Mouse (Mus musculus) frontal cortex, adult (tissue): Measurements from ENCODE around the gene Mmel1.

ENCODE experiments used
- ATAC-seq: cut with Nextera tagmentation; 2 replicates; pipeline ENCODE4 v1.9.2; 2017; ENCODE audit warnings: mild to moderate bottlenecking, moderate library complexity, mixed read lengths; ENCODE audit not compliant: low TSS enrichment

The Mmel1 gene

DNA sequence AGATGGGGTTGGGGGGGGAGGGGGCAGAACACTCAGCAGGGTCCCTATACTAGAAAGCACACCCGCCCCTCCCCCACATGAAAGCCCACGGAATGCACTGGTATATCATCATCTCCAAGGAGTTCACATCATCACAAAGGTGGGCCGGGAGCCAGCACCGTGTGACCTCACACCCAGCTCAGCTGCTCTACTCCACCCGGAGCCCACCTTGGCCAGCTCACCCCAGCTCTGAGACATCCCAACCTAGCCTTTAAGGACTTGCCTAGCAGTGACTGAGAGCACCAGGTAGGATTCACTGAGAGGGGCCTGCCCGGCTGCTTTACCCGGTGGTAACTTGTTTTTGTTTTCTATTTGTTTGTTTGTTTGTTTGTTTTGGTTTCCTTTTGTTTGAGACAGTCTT is at the start of gene Mmel1:
Gene Mmel1 (plus strand): TSS at position 146 of the 400 bp plus-strand sequence.
- no peak for ATAC-seq

DNA sequence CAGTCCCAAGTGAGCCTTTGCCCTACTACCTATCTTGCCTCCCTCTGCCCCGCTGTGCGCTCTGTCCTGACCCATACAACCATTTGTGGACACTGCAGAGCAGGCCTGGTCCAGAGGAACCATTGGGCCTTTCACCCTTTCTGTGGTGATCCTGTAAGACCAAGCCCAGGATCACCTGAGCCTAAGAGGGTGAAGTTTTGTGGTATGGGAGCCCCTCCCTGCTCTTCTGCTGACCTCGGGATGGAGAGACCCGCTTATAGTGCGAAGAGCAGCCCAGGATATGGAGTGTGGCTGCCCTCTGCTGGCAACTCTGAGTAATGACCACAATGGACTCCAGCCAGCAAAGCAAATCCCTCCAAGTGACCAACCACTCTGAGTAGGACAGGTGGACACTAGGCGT is 43.7 kb upstream of the Mmel1 start:
- ATAC-seq, result no peak; the same call in 1 of the 2 replicates

DNA sequence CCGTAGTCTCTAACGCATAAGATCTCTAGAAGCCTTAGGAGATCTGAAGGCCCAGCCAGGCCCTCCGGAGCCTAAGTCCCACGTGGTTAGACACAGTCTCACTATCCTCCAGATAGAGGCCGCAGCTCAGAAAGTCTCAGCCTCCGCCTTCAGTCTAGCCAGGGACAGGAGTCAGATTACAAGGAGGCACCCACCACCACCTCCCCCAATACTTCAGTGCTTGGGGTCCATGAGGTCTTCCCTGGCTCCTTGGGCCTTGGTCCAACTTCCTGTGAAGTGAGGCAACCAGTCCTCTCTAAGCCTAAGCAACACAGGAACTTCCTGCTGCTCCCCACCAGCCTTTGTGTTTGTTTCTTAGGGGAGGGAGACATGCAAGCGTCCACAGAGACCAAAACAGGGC is 43.2 kb upstream of the Mmel1 start:
- ATAC-seq, result no peak

DNA sequence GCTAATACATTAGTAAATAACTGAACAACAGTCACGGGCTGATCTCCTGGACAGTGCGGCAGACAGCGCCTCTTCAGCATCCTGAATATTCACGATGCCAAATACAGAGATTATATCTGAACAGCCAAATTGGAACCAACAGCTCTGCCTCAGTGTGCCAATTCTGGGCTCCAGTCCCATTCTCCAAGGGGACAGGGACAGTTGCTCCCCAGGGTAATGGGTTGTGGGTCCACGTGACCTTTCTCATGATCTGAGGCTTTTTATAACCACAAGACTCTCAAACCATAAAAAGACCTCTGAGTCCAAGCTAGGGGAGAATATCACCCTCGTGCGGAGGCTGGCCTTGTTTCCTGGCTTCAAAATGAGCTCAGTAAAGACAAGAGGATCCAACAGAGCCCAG is 42.2 kb upstream of the Mmel1 start:
- ATAC-seq, result no peak

DNA sequence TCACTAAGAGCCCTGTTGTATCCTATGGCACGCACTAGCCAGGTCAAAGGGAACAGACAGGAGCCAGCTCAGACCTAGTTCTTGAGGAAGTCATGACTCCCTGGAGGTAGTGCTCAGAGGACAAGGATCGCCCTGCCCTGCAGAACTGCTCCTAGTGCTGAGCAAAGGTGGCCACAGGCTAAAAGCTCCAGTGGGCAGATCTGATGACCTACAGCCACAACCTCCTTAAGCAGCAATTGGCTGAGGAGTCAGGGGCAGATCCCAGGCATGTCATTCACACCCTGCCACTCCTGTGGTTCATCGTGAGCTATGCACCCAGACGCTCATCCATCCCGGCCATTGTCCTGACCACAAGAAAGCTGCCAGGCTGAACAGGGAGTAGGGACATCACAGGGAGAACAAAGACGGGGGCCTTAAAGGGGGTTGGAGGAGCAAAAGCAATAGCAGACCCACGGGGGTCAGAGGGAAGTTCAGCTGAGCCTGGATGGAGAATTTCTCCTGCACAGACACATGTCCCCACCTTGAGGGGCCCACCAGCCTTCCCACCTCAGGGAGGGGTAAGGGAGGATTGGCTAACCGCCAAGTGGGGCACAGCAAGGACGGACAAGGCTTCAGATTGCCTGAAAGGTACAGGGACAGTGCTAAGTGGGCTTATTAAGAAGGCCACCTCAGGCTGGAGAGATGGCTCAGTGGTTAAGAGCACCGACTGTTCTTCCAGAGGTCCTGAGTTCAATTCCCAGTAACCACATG is 41.3 kb upstream of the Mmel1 start:
- ATAC-seq, result no peak

DNA sequence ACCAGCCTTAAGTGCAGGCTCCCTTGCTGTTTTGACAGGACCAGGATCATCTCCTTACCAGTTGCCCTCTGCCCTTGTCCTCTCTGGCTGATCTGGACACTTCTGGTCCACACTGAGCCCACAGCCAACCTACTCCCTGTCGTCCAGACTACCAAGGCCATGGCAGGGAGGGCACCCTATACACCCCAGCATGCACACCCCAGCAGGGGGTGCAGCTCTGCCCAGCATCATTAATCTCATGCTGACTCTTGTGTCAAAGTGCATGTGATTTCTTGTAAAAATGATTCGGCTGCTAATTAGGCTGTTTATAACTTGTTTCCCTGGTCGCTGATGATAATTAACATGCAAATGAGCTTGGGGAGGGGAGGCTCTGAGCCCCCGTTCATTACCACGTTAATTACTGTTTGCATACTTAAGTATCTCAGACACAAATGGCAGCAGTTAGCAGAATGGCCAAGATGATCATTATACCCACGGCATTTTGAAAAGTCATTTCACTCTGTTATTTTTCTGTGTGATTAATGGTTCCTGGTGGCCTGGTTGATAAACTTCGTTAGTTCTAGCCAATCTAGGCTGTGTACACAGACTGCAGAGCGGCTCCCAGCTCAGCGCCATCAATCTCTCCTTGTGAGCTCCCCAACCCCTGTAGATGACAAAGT is 37.3 kb upstream of the Mmel1 start:
- no peak for ATAC-seq

DNA sequence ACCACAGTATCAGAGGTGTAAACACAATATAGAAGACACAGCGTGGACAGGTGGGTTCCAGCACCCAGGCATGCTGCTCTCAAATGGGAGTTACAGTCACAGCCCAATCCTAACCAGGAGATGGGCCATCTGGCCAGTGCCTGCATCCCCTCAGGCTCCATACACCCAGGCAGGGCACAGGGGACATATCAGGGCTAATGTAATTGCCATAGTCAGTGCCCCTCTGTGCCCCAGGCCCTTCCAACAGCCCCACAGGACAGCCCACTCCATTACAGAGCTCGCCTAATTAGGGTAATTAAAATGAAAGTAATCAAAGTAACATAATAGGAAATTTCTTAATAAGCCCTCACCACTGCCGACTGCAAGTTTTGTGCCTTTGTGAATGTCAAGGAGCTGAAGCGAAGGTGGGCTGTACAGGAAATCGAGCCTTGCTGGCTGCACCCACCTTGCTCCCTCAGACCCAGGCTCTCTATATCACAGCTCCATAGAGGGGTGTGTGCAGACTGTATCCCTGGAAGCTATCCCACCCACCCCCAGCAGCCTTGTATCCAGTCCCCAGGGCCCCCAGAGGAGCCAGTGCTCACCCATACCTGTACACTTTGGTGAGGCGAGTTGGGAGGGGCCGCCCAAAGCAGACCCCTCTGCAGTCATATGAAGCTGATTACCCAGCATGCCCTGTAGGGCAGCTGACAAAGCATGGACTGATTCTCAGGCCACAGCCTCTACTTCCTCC is 33.0 kb upstream of the Mmel1 start:
- no peak for ATAC-seq

DNA sequence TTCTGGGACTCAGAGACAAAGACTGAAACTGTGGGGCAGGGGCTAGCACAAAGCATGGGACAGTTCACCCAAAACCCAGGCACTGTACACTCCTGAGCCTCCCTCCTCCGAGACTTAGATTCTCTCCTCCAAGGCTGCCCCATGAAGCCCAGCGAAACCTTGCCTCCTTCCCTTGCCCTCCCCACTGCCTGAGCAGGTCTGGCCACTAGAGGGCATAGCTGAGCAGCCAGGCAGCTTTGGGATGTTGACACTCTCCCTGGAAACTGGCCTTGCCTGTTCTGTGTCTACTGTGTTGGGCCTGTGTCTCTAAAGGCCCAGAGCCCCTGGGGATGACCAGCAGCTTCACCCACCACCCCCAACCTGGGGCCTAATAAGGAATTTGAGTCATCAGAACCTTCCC is 32.2 kb upstream of the Mmel1 start, which contains the start of gene Ttc34:
Gene Ttc34 (plus strand): TSS at position 290 of the 400 bp plus-strand sequence.
- ATAC-seq, result peak; percentile 67; the same call in 1 of the 2 replicates

DNA sequence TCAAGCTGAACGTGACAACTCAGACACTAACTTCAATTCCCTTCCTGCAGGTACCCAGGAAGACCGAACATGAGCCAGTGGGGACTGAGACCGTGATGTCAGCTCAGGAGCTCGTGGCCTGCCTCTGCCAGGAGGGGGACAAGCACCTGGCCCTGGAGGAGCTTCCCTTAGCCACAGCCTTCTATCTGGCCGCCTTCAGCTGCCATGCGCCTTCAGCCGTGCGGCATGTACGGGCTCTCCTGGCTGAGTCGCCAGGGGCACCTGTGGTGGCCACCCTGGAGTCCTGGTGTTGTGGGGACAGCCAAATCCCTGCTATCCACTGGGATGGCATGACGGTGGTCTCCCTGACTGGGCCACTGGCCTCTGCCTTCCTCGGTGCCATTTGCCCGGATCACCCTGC is 30.6 kb upstream of the Mmel1 start:
- no peak for ATAC-seq

DNA sequence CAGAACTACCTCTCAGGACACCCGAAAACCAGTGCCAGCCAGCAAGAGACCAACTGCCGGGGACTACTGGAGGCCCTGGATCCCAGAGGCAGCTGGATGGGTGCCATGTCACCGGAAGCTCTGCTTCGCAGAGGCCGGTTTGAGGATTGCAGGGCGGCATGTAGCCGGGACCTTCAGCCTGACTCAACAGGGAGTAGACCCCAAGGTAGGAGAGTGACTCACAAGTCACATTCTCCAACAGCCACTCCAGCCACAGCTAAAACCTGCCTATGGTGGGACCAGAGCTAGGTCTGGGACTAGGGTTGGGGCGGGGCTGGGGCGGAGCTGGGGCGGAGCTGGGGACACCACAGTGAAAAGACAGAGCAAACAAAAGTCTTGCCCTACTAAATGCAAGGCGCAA is 30.0 kb upstream of the Mmel1 start:
- ATAC-seq, result no peak

DNA sequence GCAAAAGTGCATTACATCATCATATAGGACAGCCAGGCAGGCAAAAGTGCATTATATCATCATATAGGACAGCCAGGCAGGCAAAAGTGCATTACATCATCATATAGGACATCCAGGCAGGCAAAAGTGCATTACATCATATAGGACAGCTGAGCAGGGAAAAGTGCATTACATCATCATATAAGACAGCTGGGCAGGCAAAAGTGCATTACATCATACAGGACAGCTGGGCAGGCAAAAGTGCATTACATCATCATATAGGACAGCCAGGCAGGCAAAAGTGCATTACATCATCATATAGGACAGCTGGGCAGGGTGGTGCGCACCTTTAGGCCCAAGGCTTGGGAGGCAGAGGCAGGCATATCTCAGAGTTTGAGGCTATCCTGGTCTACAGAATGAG is 16.7 kb upstream of the Mmel1 start:
- no peak for ATAC-seq

DNA sequence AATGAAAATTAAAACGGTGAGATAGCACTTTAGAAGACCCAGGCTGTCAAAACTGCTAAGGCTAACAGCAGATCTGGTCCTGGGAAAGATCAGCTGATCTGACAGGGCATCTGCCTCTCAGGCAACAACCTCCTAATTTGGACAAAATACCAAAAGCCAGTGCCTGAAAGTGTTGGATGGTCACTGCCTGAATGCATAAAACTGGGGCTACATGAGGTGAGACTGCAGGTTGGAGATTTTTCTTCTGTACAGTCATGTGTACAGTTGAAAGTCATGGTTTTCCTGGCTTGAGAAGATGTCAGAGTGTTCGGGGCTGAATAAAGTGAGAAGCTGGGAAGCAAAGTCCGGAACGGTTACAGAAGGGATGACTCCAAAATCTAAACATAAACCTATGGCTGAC is 15.5 kb upstream of the Mmel1 start:
- no peak for ATAC-seq

DNA sequence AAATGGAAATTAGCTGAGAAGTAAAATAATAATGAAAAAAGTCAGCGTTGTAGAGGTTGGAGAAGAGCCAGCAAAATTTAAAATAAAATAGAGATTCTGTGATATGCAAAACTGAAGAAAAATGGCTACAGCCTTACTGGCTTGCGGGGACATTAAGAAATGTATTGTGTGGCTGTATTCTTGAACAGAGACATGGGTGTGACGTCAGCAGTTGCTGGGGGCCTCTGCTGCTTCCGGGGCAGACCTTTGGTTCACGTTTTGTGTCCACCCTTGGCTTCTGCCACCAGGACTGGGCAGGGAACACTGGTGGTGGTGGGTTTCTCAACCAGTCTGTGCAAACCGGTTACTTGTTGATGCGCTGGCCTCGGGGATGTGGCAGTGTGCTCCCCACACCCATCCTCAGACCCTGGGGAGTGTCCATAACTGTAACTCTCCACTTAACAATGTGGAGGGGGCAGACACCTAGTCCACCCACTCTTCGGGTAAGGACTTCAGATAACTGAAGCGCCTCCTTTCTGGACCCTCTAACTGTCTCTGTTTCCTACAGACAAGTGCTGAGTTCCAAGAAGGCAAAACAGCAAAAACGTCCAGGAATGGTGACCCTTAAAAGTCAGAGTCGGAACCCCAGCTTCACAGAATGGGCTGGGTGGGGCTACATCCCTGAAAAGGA is 14.6 kb upstream of the Mmel1 start:
- no peak for ATAC-seq

DNA sequence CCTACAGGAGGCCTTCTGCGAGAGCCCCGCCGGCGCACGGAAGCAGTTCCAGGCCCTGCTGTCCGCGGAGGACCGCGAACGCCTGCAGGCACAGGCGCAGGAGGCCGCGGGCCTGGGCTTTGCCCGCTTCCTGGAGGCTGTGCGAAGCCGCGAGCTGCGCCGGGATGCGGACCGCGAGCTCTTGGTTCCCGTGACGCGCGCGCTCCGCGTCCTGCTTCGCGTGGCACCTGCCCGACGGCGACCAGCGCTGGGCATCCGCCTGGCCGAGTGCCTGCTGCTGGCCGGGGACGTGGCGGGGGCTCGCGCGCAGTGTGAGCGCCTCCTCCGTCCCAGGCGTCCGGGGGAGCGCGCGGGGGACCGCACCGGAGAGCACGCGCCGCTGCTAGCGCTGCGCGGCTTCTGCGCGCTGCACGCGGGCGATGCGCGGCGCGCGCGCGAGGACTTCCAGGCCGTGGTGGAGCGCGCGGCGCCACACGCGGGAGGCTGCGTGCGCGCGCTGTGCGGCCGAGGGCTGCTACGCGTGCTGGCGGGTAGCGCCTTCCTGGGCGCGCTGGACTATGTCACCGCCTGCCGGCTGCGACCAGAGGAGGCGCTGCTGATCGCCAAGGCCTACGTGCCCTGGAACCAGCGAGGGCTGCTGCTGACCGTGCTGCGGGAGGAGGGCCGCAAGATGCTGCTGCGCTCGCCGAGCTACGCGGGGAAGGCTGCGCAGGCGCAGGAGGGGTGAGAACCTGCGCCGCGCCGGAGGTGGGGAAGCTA is 13.5 kb upstream of the Mmel1 start:
- peak; percentile 89 for ATAC-seq

DNA sequence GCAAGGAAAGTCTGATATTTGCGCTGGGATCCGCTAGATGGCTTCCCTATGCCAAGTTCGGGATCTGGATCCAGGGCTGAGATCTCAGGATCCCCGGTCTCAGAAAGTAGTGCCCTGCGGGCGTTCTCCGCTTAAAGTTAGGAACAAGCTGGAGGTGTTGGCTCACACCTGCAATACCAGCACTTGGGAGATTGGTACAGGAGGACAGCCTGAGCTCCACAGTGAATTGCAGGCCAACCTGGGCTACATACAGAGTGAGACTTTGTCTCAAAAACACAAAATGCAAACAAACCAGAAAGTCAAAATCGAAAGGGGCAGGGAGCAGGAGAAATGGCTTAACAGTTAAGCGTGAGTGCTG is 12.9 kb upstream of the Mmel1 start:
- no peak for ATAC-seq

DNA sequence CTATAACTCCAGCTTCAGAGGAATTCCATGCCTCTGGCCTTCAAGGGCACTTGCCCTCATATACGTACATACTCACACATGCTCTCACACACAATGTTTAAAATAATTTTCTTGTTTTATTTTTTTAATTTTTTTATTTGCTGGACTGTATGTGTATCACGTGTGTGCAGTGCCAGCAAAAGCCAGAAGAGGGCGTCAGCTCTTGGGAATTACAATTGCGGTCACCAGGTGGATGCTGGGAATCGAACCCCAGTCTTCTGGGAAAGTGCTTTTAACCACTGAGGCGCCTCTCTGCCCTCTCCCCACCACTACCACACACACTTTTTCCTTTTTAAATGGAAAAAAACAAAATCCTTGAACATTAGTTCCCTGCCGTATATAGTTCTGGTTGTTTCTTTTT is 12.5 kb upstream of the Mmel1 start:
- ATAC-seq, result no peak

DNA sequence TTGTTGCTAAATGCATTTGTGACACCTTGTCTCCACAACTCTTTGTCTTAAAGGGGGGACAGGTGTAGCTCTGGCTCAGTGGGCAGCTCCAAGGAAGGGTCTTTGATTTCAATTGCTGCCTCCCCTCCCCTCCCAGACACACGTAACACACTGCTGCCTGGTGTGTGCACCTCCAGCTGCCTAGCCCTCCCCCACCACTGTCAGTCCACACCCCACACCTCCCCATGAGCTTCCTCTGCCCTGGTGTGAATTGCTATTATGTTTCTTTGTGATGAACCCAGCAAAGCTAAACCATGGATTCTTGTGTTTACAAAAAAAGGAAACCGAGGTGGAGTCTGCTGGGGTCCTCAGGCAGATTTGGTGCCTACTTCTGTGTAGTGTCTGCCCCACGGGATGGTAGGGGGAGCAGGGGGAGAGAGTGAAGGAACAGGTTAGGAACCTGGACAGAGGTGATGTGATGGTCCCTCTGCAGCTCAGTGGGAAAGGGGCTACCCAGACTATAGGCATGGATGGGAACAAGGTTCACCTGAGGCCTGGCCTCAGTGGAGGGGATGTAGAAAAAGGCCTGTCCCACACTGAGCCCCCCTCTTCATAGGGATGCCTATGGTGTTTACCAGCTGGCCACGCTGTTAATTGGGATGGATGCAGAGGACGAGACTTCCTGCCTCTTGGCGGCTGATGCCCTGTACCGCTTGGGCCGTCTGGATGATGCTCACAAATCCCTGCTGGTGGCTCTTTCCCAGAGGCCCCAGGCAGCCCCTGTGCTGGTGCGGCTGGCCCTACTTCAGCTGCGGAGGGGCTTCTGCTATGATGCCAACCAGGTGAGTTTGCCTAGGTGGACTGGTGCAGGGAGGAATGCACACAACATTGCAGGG is 11.8 kb upstream of the Mmel1 start:
- no peak for ATAC-seq

DNA sequence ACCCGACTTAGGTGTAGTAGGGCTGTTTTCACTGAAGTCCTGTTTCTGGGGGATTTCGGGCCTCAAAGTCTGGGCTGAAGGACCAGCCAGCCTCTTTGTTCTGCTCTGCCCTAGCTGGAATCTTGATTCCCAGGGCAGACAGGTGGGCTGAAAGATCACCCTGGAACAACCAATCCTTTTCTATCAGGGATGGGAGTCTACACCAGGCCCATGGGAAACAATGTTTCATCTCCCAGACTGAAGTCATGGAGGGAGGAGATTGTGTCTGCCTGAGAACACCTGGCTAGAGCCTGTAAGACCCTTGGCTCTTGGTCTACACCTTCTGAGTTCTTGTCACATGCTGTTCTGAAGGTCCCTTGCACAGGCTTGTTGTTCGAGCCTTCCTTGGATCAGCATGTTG is 10.8 kb upstream of the Mmel1 start:
- ATAC-seq, result no peak

DNA sequence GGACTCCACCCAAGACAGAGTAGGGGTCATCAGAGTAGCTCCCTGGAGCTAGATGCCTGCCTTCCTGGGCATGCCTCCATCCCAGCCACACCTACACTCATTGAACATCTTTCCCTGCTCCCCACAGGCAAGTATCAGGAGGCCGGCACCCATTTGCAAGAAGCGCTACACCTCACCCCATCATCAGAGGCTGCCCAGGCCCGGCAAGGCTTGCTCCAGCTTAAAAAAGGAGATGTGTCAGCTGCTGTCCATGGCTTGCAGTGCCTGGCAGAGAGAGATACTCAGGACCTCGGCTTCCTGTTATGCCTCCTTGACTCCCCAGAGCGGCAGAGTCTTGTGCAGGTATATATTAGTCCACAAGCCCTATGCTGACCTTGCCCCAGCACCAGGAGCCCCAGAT is 7.4 kb upstream of the Mmel1 start:
- no peak for ATAC-seq

DNA sequence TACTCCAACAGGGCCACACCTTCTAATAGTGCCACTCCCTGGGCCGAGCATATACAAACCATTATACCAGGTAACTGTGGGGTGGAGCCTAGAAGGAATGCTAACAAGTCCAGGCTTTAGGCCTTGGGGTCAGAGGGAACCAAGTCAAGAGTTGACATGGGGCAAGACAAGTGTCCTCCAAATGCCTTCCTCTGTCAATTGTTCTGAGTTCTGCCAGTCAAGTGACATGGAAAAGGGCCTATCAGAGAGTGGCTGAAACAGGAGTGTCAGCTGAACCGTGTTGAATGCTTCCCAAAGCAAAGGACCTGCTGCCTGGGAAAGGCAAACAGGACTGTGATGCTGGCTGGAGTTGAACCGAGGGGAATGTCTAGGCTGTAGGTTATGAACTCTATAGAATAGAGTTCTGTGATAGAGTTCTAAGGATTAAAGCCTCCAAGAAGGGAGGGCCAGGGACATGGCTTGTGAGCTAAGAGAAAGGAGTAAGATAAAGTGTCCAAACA is 5.9 kb upstream of the Mmel1 start:
- ATAC-seq, result no peak
